Mouse (Mus musculus): ENCODE measurements around the gene Dnajc7. TPM values are rescaled to one million over a fixed set of nuclear protein-coding genes. Genes with fewer than 3 reads are reported as not detected.
"Not testable (repeated sequence)": the region's sequence is repeated elsewhere in the genome, so short reads cannot be mapped to it uniquely, and the experiment has no call there.

Dnajc7 gene
- polyA plus RNA-seq, 2 experiments = 15.1 to 61.7 TPM

DNA sequence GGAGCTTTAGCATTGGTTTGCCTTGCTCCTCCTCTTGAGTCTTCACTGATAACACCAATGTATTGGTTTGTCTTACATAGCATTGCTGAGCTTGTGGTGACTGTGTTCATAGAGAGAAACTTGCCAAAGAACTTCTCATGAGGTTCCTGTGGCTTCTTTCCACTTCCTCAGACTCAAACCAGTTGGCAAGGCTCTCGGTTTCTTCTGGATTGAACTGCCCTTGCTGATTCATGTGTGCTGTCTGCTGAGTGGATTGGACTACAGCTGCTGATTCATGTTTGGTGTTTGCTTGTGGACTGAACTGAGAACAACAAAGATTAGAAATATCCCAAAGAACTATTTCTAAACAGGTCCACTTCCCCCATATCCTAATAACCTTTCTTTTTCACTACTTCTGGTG lies 84.0 kb downstream of the Dnajc7 start:
- no peaks in the 10 kb centered on the region for H3K9me3 ChIP-seq (ENCODE audit: control insufficient read depth, low read length)
- H3K27me3 ChIP-seq (ENCODE audit: control insufficient read depth, insufficient read depth, low read length) = no peaks in the 10 kb centered on the region
- ATAC-seq (ENCODE audit: insufficient read depth) (no peak), DNase-seq (ENCODE audit: low read depth in 3 of 3, low spot score in 3 of 3) (no peak)
- H3K4me3 ChIP-seq (ENCODE audit: insufficient read depth in 1 of 2, low read depth in 2 of 2, low read length in 2 of 2) = no peak overlapping the region
- no peak overlapping the region for H3K4me2 ChIP-seq (ENCODE audit: low read depth)
- TF ChIP-seq CTCF (IDR thresholded peaks at IDR 0.05; ENCODE audit: low read depth) = no peak
- no peak for TF ChIP-seq EP300 (IDR thresholded peaks at IDR 0.05; ENCODE audit: low read depth)
- no peak overlapping the region for H3K27ac ChIP-seq
- no peaks in the 10 kb centered on the region for H3K36me3 ChIP-seq (replicated peaks; ENCODE audit: control insufficient read depth, insufficient read depth, low read depth)
- no peak overlapping the region for H3K9ac ChIP-seq (replicated peaks)
- H3K4me1 ChIP-seq (replicated peaks; ENCODE audit: control insufficient read depth in 2 of 2, insufficient read depth in 2 of 2, low read length in 1 of 2) = peaks cover 3% of the 10 kb centered on the region in 2 experiments; a peak in 3 of 4 replicates
- 23% methylated on average over 1 of the region's 1 CpGs for WGBS (ENCODE audit: insufficient replicate concordance)

DNA sequence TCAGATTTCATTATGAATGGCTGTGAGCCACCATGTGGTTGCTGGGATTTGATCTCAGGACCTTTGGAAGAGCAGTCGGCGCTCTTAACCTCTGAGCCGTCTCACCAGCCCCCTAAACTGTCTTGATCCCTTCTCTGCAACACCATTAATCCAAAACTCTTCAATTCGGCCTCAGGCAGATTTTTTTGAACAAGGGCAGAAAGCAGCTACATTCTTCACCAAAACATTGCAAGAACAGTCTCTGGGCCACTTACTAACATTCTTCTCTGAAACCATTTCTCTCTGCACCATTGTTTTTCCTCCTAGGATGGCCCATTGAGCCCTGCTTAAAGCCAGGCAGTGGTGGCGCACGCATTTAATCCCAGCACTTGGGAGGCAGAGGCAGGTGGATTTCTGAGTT lies 85.1 kb downstream of the Dnajc7 start:
- DNase-seq (ENCODE audit: low read depth in 3 of 3, low spot score in 3 of 3); H3K9me3 ChIP-seq (ENCODE audit: control insufficient read depth, low read length); ATAC-seq (ENCODE audit: insufficient read depth); H3K4me1 ChIP-seq (replicated peaks; ENCODE audit: control insufficient read depth in 2 of 2, insufficient read depth in 2 of 2, low read length in 1 of 2); H3K27ac ChIP-seq; H3K36me3 ChIP-seq (replicated peaks; ENCODE audit: control insufficient read depth, insufficient read depth, low read depth); H3K9ac ChIP-seq (replicated peaks); H3K4me3 ChIP-seq (ENCODE audit: insufficient read depth in 1 of 2, low read depth in 2 of 2, low read length in 2 of 2); H3K27me3 ChIP-seq (ENCODE audit: control insufficient read depth, insufficient read depth, low read length); H3K4me2 ChIP-seq (ENCODE audit: low read depth): not testable (repeated sequence)
- WGBS (ENCODE audit: insufficient replicate concordance) = 69% methylated on average over 6 of the region's 6 CpGs

DNA sequence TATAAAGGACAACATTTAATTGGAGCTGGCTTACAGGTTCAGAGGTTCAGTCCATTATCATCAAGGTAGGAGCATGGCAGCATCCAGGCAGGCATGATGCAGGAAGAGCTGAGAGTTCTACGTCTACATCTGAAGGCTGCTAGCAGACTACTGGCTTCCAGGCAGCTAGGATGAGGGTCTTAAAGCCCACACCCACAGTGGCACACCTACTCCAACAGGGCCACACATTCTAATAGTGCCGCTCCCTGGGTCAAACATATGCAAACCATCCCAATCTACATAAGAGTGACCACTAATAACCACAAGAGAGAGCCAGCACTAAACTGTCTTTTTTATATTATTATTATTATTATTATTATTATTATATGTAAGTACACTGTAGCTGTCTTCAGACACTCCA lies 85.6 kb downstream of the Dnajc7 start:
- H3K4me3 ChIP-seq (ENCODE audit: insufficient read depth in 1 of 2, low read depth in 2 of 2, low read length in 2 of 2); H3K27me3 ChIP-seq (ENCODE audit: control insufficient read depth, insufficient read depth, low read length); ATAC-seq (ENCODE audit: insufficient read depth); H3K4me2 ChIP-seq (ENCODE audit: low read depth); H3K27ac ChIP-seq; H3K9ac ChIP-seq (replicated peaks); H3K9me3 ChIP-seq (ENCODE audit: control insufficient read depth, low read length); DNase-seq (ENCODE audit: low read depth in 3 of 3, low spot score in 3 of 3); H3K36me3 ChIP-seq (replicated peaks; ENCODE audit: control insufficient read depth, insufficient read depth, low read depth); H3K4me1 ChIP-seq (replicated peaks; ENCODE audit: control insufficient read depth in 2 of 2, insufficient read depth in 2 of 2, low read length in 1 of 2): not testable (repeated sequence)
- WGBS (ENCODE audit: insufficient replicate concordance) = 68% methylated on average over 2 of the region's 2 CpGs

DNA sequence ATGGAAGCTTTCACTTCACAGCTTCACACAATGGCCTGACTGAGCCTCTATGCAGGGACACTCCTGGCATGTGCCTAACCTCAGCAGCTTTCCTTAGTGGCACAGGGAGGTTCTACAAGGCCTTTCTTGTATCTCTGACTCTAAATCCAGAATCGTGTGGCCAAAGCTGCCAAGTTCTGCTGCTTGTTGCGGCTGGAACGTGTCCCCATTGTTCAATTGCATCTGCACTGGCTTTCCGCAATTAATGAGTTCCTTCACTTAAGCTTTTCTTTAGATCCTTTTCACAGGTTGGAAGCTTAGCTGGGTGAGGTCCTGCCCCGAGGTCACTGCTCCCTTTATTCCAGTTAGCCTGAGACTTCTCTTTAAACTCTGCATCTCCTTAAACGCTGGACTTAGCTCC lies 86.1 kb downstream of the Dnajc7 start:
- WGBS (ENCODE audit: insufficient replicate concordance) = 74% methylated on average over 6 of the region's 6 CpGs
- no peaks in the 10 kb centered on the region for H3K27me3 ChIP-seq (ENCODE audit: control insufficient read depth, insufficient read depth, low read length)
- TF ChIP-seq EP300 (IDR thresholded peaks at IDR 0.05; ENCODE audit: low read depth) (no peak), CTCF (IDR thresholded peaks at IDR 0.05; ENCODE audit: low read depth) (no peak)

More for the DNA sequence above, 86.1 kb downstream of the Dnajc7 start:
- H3K36me3 ChIP-seq (replicated peaks; ENCODE audit: control insufficient read depth, insufficient read depth, low read depth) = no peaks in the 10 kb centered on the region
- H3K4me3 ChIP-seq (ENCODE audit: insufficient read depth in 1 of 2, low read depth in 2 of 2, low read length in 2 of 2) = no peak overlapping the region
- ATAC-seq (ENCODE audit: insufficient read depth) (no peak), DNase-seq (ENCODE audit: low read depth in 3 of 3, low spot score in 3 of 3) (no peak)
- H3K4me2 ChIP-seq (ENCODE audit: low read depth) = no peak overlapping the region
- H3K4me1 ChIP-seq (replicated peaks; ENCODE audit: control insufficient read depth in 2 of 2, insufficient read depth in 2 of 2, low read length in 1 of 2) = peaks cover 0 to 3% of the 10 kb centered on the region in 2 experiments; a peak in 2 of 4 replicates
- no peak overlapping the region for H3K27ac ChIP-seq
- no peak overlapping the region for H3K9ac ChIP-seq (replicated peaks)
- no peaks in the 10 kb centered on the region for H3K9me3 ChIP-seq (ENCODE audit: control insufficient read depth, low read length)

Other genes starting within 250 kb of the Dnajc7 start
- gene Jup, start 222.4 kb downstream of the Dnajc7 start, polyA plus RNA-seq (2012; rRNA removed) = 8.5 and 10.5 TPM in 2 replicates
- 8.6 and 9.6 TPM in 2 replicates for gene Jup, start 222.4 kb downstream of the Dnajc7 start, polyA plus RNA-seq (2014; fragmentation: Nextera tagmentation; extraction: Ambion mirVana)
- 2.5 and 2.8 TPM in 2 replicates for gene P3h4, start 205.3 kb downstream of the Dnajc7 start, polyA plus RNA-seq (2012; rRNA removed)
- 2.8 and 3.9 TPM in 2 replicates for gene P3h4, start 205.3 kb downstream of the Dnajc7 start, polyA plus RNA-seq (2014; fragmentation: Nextera tagmentation; extraction: Ambion mirVana)
- 4.4 and 5.3 TPM in 2 replicates for gene Fkbp10, start 204.5 kb downstream of the Dnajc7 start, polyA plus RNA-seq (2012; rRNA removed)
- 5.0 and 6.3 TPM in 2 replicates for gene Fkbp10, start 204.5 kb downstream of the Dnajc7 start, polyA plus RNA-seq (2014; fragmentation: Nextera tagmentation; extraction: Ambion mirVana)
- 10.2 and 13.0 TPM in 2 replicates for gene Nt5c3b, start 178.4 kb downstream of the Dnajc7 start, polyA plus RNA-seq (2012; rRNA removed)
- 15.5 and 16.3 TPM in 2 replicates for gene Nt5c3b, start 178.4 kb downstream of the Dnajc7 start, polyA plus RNA-seq (2014; fragmentation: Nextera tagmentation; extraction: Ambion mirVana)
- 0.08 and 0.16 TPM in 2 replicates for gene Klhl10, start 178.3 kb downstream of the Dnajc7 start, polyA plus RNA-seq (2012; rRNA removed)
- gene Klhl10, start 178.3 kb downstream of the Dnajc7 start, polyA plus RNA-seq (2014; fragmentation: Nextera tagmentation; extraction: Ambion mirVana) = 0.11 and 0.15 TPM in 2 replicates
- 0.90 and 1.2 TPM in 2 replicates for gene Klhl11, start 147.4 kb downstream of the Dnajc7 start, polyA plus RNA-seq (2012; rRNA removed)
- gene Klhl11, start 147.4 kb downstream of the Dnajc7 start, polyA plus RNA-seq (2014; fragmentation: Nextera tagmentation; extraction: Ambion mirVana) = 1.8 and 2.2 TPM in 2 replicates
- 35.5 and 45.9 TPM in 2 replicates for gene Acly, start 92.2 kb downstream of the Dnajc7 start, polyA plus RNA-seq (2012; rRNA removed)
- gene Acly, start 92.2 kb downstream of the Dnajc7 start, polyA plus RNA-seq (2014; fragmentation: Nextera tagmentation; extraction: Ambion mirVana) = 68.2 and 76.7 TPM in 2 replicates
- 0.01 and 0.03 TPM in 2 replicates for gene Ttc25, start 74.6 kb downstream of the Dnajc7 start, polyA plus RNA-seq (2012; rRNA removed)
- 0.13 and 0.19 TPM in 2 replicates for gene Ttc25, start 74.6 kb downstream of the Dnajc7 start, polyA plus RNA-seq (2014; fragmentation: Nextera tagmentation; extraction: Ambion mirVana)
- 5.2 and 6.3 TPM in 2 replicates for gene Cnp, start 45.3 kb downstream of the Dnajc7 start, polyA plus RNA-seq (2012; rRNA removed)
- gene Cnp, start 45.3 kb downstream of the Dnajc7 start, polyA plus RNA-seq (2014; fragmentation: Nextera tagmentation; extraction: Ambion mirVana) = 10.0 and 12.0 TPM in 2 replicates
- gene Nkiras2, start 924 bp downstream of the Dnajc7 start, polyA plus RNA-seq (2012; rRNA removed) = 15.0 and 15.5 TPM in 2 replicates
- 16.8 and 17.0 TPM in 2 replicates for gene Nkiras2, start 924 bp downstream of the Dnajc7 start, polyA plus RNA-seq (2014; fragmentation: Nextera tagmentation; extraction: Ambion mirVana)
- not detected in 2 replicates for gene Zfp385c, start 72.3 kb upstream of the Dnajc7 start, polyA plus RNA-seq (2012; rRNA removed)
- gene Zfp385c, start 72.3 kb upstream of the Dnajc7 start, polyA plus RNA-seq (2014; fragmentation: Nextera tagmentation; extraction: Ambion mirVana) = not detected in 2 replicates
- 1.5 and 1.6 TPM in 2 replicates for gene Dhx58, start 84.1 kb upstream of the Dnajc7 start, polyA plus RNA-seq (2012; rRNA removed)
- 1.3 and 1.7 TPM in 2 replicates for gene Dhx58, start 84.1 kb upstream of the Dnajc7 start, polyA plus RNA-seq (2014; fragmentation: Nextera tagmentation; extraction: Ambion mirVana)
- gene Kat2a, start 92.3 kb upstream of the Dnajc7 start, polyA plus RNA-seq (2012; rRNA removed) = 13.0 and 13.8 TPM in 2 replicates
- gene Kat2a, start 92.3 kb upstream of the Dnajc7 start, polyA plus RNA-seq (2014; fragmentation: Nextera tagmentation; extraction: Ambion mirVana) = 12.7 and 14.6 TPM in 2 replicates
- gene Hspb9, start 93.7 kb upstream of the Dnajc7 start, polyA plus RNA-seq (2012; rRNA removed) = not detected in 2 replicates
- gene Hspb9, start 93.7 kb upstream of the Dnajc7 start, polyA plus RNA-seq (2014; fragmentation: Nextera tagmentation; extraction: Ambion mirVana) = 0.14 TPM in 1 of 2 replicates, not detected in the other
- 109 and 127 TPM in 2 replicates for gene Rab5c, start 118.0 kb upstream of the Dnajc7 start, polyA plus RNA-seq (2012; rRNA removed)
- gene Rab5c, start 118.0 kb upstream of the Dnajc7 start, polyA plus RNA-seq (2014; fragmentation: Nextera tagmentation; extraction: Ambion mirVana) = 57.4 and 59.9 TPM in 2 replicates
- gene Kcnh4, start 139.8 kb upstream of the Dnajc7 start, polyA plus RNA-seq (2012; rRNA removed) = 0.02 TPM in 1 of 2 replicates, not detected in the other
- not detected in 2 replicates for gene Kcnh4, start 139.8 kb upstream of the Dnajc7 start, polyA plus RNA-seq (2014; fragmentation: Nextera tagmentation; extraction: Ambion mirVana)
- gene Hcrt, start 142.8 kb upstream of the Dnajc7 start, polyA plus RNA-seq (2012; rRNA removed) = not detected in 2 replicates
- not detected in 2 replicates for gene Hcrt, start 142.8 kb upstream of the Dnajc7 start, polyA plus RNA-seq (2014; fragmentation: Nextera tagmentation; extraction: Ambion mirVana)
- gene Ghdc, start 150.8 kb upstream of the Dnajc7 start, polyA plus RNA-seq (2012; rRNA removed) = 2.2 and 2.3 TPM in 2 replicates
- gene Ghdc, start 150.8 kb upstream of the Dnajc7 start, polyA plus RNA-seq (2014; fragmentation: Nextera tagmentation; extraction: Ambion mirVana) = 0.76 and 0.77 TPM in 2 replicates
- gene Stat5b, start 230.6 kb upstream of the Dnajc7 start, polyA plus RNA-seq (2012; rRNA removed) = 10.6 and 12.4 TPM in 2 replicates
- 16.4 and 19.3 TPM in 2 replicates for gene Stat5b, start 230.6 kb upstream of the Dnajc7 start, polyA plus RNA-seq (2014; fragmentation: Nextera tagmentation; extraction: Ambion mirVana)
- 7.8 and 8.5 TPM in 2 replicates for gene Stat5a, start 239.2 kb upstream of the Dnajc7 start, polyA plus RNA-seq (2012; rRNA removed)
- 7.2 and 8.6 TPM in 2 replicates for gene Stat5a, start 239.2 kb upstream of the Dnajc7 start, polyA plus RNA-seq (2014; fragmentation: Nextera tagmentation; extraction: Ambion mirVana)